Mouse (Mus musculus) intestine, embryonic 15.5 days (tissue): ENCODE measurements around the gene Tedc2. TPM values are rescaled to one million over a fixed set of nuclear protein-coding genes. Genes with fewer than 3 reads are reported as not detected.

Experiments used
- ATAC-seq: fragments of 200-750 bp; cut with Nextera tagmentation; 2 replicates; pipeline ENCODE4 v1.8.0; 2017; ENCODE audit warnings: moderate TSS enrichment, moderate library complexity
- H3K27ac ChIP-seq: fragments of 300-500 bp; sonication (generic); 2 replicates; pipeline ENCODE4 v1.5.1; 2015; ENCODE audit warnings: mild to moderate bottlenecking, inconsistent platforms
- H3K27me3 ChIP-seq: fragments of 300-500 bp; sonication (generic); replicated peaks from 2 replicates; pipeline ENCODE4 v1.6.1; 2015; ENCODE audit warnings: inconsistent platforms
- H3K36me3 ChIP-seq: fragments of 300-500 bp; sonication (generic); 2 replicates; pipeline ENCODE4 v1.6.1; 2015; ENCODE audit warnings: inconsistent platforms
- H3K4me1 ChIP-seq: fragments of 300-500 bp; sonication (generic); replicated peaks from 2 replicates; pipeline ENCODE4 v1.6.1; 2015; ENCODE audit warnings: inconsistent platforms
- H3K4me2 ChIP-seq: fragments of 300-500 bp; sonication (generic); replicated peaks from 2 replicates; pipeline ENCODE4 v1.6.1; 2015; ENCODE audit warnings: mild to moderate bottlenecking, inconsistent platforms
- H3K4me3 ChIP-seq: fragments of 300-500 bp; sonication (generic); replicated peaks from 2 replicates; pipeline ENCODE4 v1.5.1; 2015; ENCODE audit warnings: inconsistent platforms
- H3K9ac ChIP-seq: fragments of 300-500 bp; sonication (generic); 2 replicates; pipeline ENCODE4 v1.6.1; 2015; ENCODE audit warnings: inconsistent platforms
- H3K9me3 ChIP-seq: fragments of 300-500 bp; sonication (generic); 2 replicates; pipeline ENCODE4 v1.6.1; 2016; ENCODE audit warnings: inconsistent platforms
- WGBS: fragments of 180-500 bp; shearing (Covaris S2); methylation state at CpG from one replicate; pipeline ENCODE4 v1.1.7; 2015; 5-methylcytosine and 5-hydroxymethylcytosine counted together
- polyA plus RNA-seq: library from polyadenylated mRNA; unstranded; fragments of >200 nt; fragmentation: Nextera tagmentation; extraction: Ambion mirVana; gene quantifications from 2 replicates; pipeline ENCODE4 v1.2.1, GENCODE M21; 2015

Gene Tedc2
- 9.9 and 10.1 TPM in 2 replicates for polyA plus RNA-seq

DNA sequence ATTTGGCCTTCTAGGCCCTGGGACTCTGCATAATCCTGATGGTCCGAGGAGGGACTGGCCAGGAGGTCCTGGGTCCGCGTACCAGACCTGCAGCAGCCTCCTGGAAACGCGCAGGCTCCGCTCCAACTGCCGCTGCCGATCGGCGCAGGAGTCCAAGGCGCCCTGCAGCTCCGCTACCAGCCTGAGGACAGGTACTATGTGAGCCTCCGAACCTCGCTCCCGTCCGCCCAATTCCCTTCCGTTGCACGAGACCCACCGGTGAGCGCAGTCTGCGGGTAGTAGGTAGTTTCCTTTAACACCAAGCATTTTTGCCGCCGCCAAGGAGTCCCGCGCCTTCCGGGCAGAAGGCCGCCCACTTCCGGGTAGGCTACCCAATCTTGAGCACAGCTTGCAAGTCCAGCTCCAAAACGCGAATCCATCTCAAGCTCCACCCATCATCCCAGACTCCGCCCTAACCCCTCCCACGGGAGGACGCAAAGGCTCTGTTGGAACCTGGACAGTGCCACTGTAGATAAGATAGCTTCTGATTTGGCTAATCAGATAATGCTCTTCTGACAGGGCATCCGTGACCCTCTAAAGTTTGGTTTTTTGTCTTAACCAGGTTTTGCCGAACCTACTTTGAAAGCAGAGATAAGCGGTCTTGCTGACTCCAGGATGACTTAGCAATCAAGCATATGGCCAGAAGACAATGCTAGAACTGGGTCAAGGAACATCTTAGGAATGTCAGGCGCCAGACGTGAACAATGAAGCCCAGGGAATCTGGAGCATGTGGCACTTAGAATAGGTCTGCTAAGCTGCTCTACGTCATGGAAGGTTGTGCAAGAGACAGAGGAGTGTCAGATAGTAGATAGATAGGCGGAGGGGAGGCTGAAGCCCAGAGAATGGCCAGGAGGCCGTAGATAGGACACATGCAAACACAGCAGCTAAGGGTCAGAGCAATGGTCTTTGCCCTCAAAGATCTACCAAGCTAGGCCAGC, at the start of gene Tedc2:
Gene Tedc2 (minus strand): TSS at position 417 of the 977 bp plus-strand sequence.
- peaks cover 32% of the 10 kb centered on the region for H3K36me3 ChIP-seq
- peak; percentile 96 for ATAC-seq
- peak within 1 kb of the TSS; percentile 57 for H3K4me3 ChIP-seq
- H3K9me3 ChIP-seq: no peaks in the 10 kb centered on the region
- peaks cover 16% of the 10 kb centered on the region for H3K4me1 ChIP-seq
- H3K27me3 ChIP-seq: no peaks in the 10 kb centered on the region
- peak within 1 kb of the TSS; percentile 57 for H3K9ac ChIP-seq
- H3K27ac ChIP-seq: peak within 1 kb of the TSS; percentile 57; the same call in 1 of the 2 replicates
- WGBS: 4% methylated on average over 41 of the region's 41 CpGs
- H3K4me2 ChIP-seq: peak within 1 kb of the TSS; percentile 81

DNA sequence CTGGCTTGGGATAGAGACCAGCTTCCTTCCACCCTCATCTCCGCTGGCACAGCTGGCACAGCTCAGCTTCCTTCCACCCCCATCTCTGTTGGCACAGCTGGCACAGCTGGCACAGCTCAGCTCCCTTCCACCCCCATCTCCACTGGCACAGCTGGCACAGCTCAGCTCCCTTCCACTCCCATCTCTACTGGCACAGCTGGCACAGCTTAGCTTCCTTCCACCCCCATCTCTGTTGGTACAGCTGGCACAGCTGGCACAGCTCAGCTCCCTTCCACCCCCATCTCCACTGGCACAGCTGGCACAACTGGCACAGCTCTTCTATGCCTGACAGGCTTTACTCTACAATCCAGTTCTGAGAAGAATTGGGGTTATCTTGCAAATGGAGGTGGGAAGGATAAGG, 46.5 kb upstream of the Tedc2 start:
- Histone ChIP-seq H3K36me3 (no peaks in the 10 kb centered on the region), H3K27ac (no peak overlapping the region), H3K9ac (no peak overlapping the region), H3K4me2 (no peak overlapping the region), H3K9me3 (no peaks in the 10 kb centered on the region), H3K27me3 (no peaks in the 10 kb centered on the region), H3K4me3 (no peak overlapping the region), H3K4me1 (no peaks in the 10 kb centered on the region)
- WGBS: 90% methylated on average over 1 of the region's 1 CpGs
- no peak for ATAC-seq

DNA sequence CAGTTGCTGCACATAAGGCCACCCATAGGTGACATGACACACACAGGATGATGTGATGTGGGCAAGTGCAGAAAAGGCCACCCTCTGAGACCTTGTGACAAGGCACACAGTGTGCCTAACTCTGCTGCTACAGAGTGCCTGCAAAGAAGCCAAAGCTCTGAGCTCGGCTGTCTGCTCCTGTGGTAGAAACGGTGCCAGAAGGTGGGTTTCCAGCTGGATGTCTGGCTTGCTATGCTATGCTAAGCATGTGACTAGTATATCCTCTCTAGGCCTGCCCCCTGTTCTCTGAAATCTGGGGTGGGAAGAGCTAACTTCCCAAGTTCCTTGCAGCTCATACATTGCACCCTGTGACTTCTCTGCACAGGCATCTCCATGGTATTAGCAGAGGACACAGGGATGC, 44.1 kb upstream of the Tedc2 start:
- Histone ChIP-seq H3K9me3 (no peaks in the 10 kb centered on the region), H3K4me3 (no peak overlapping the region), H3K36me3 (no peaks in the 10 kb centered on the region), H3K27ac (no peak overlapping the region), H3K4me1 (no peaks in the 10 kb centered on the region), H3K27me3 (no peaks in the 10 kb centered on the region), H3K9ac (no peak overlapping the region), H3K4me2 (no peak overlapping the region)
- no peak for ATAC-seq
- 67% methylated on average over 2 of the region's 2 CpGs for WGBS

DNA sequence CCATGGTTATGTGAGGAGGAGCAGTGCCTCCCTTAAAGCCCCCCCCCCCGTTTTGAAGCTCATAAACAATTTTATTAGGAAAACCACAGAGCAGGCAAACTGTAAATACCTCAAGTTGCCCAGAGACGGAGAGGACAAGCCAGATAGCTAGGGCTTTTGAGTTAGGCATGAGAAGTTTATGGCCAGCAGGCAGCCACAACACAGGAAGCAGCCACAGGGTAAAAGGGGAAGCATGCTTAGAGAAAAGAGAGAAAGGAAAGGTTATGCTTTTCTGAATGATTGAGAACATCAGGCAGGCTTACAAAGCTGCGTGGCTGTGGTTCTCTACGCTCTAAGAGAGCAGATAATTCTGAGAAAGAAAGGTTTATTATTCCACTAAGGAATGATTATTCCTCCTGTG, 39.9 kb upstream of the Tedc2 start:
- Histone ChIP-seq H3K4me3 (no peak overlapping the region), H3K36me3 (no peaks in the 10 kb centered on the region), H3K9me3 (no peaks in the 10 kb centered on the region), H3K27ac (no peak overlapping the region), H3K27me3 (no peaks in the 10 kb centered on the region), H3K4me2 (no peak overlapping the region), H3K9ac (no peak overlapping the region), H3K4me1 (no peaks in the 10 kb centered on the region)
- WGBS: 58% methylated on average over 4 of the region's 4 CpGs
- ATAC-seq: no peak

DNA sequence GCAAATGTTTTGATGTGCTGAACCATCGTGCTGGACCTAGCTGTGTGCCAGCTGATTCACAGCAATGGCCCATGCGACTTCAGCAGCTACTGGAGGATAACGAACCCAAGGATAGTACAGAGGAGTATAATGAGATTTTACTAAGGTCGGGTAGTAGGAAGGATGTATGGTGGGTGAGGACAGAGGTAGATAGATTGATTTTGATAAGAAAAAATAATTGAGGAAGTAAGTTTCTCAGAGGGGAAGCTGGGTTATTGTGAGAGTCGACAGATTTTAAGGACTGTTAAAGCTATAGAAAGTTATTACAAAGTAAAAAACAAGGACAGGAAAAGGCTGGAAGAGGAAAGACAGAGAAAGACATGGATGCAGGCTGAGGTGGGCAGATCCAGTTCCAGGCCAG, 39.1 kb upstream of the Tedc2 start:
- Histone ChIP-seq H3K27ac (no peak overlapping the region), H3K27me3 (no peaks in the 10 kb centered on the region), H3K9ac (no peak overlapping the region), H3K4me2 (no peak overlapping the region), H3K4me3 (no peak overlapping the region), H3K9me3 (no peaks in the 10 kb centered on the region), H3K4me1 (no peaks in the 10 kb centered on the region), H3K36me3 (no peaks in the 10 kb centered on the region)
- ATAC-seq: no peak
- 64% methylated on average over 5 of the region's 5 CpGs for WGBS

DNA sequence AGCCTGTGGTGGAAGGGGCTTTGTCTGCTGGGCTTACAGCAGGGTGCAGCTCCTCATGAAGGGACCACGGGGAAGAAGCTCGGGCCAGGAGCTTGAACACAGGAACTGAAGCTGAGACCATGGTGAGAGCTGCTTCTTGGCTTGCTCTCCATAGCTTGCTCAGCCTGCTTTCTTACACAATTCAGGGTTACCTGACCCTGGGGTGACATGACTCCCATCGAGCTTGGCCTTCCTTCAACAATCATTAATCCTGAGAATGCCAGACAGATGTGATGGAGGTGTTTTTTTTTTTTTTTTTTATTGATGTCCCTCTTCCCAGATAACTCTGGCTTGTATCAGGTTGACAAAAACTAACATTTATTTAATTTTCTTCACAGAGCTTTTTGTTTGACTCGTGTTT, 38.3 kb upstream of the Tedc2 start:
- H3K36me3 ChIP-seq: no peaks in the 10 kb centered on the region
- no peak overlapping the region for H3K9ac ChIP-seq
- no peak overlapping the region for H3K4me3 ChIP-seq
- 52% methylated on average over 4 of the region's 4 CpGs for WGBS
- ATAC-seq: no peak
- no peaks in the 10 kb centered on the region for H3K27me3 ChIP-seq
- H3K4me2 ChIP-seq: no peak overlapping the region
- H3K27ac ChIP-seq: no peak overlapping the region
- no peaks in the 10 kb centered on the region for H3K4me1 ChIP-seq
- no peaks in the 10 kb centered on the region for H3K9me3 ChIP-seq

DNA sequence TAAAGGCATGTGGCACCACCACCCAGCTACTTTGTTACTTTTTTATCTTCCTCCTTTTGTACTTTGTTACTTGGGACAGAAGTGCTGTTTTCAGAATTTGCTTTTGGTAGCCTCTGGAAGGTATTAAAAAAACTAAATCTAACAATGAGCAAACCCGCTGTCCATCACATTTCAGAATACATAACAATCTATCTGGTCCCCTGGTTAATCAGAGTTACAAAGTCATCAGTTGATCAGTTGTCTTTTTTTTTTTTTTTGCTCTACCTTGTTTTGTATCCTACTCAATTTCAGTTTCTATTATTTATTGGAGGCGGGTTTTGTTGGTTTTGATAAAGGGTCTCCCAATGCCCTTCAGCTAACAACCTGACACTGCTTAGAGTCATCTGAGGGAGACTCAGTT, 31.7 kb upstream of the Tedc2 start:
- peak overlapping the region; percentile 86; the same call in 1 of the 2 replicates for H3K4me2 ChIP-seq
- peaks cover 11% of the 10 kb centered on the region; the same call in 1 of the 2 replicates for H3K36me3 ChIP-seq
- no peak overlapping the region for H3K9ac ChIP-seq
- H3K27me3 ChIP-seq: no peaks in the 10 kb centered on the region
- ATAC-seq: no peak
- H3K27ac ChIP-seq: no peak overlapping the region
- H3K9me3 ChIP-seq: peaks cover 3% of the 10 kb centered on the region; the same call in 1 of the 2 replicates
- H3K4me3 ChIP-seq: no peak overlapping the region
- peaks cover 10% of the 10 kb centered on the region for H3K4me1 ChIP-seq
- 97% methylated on average over 2 of the region's 2 CpGs for whole genome bisulfite sequencing

DNA sequence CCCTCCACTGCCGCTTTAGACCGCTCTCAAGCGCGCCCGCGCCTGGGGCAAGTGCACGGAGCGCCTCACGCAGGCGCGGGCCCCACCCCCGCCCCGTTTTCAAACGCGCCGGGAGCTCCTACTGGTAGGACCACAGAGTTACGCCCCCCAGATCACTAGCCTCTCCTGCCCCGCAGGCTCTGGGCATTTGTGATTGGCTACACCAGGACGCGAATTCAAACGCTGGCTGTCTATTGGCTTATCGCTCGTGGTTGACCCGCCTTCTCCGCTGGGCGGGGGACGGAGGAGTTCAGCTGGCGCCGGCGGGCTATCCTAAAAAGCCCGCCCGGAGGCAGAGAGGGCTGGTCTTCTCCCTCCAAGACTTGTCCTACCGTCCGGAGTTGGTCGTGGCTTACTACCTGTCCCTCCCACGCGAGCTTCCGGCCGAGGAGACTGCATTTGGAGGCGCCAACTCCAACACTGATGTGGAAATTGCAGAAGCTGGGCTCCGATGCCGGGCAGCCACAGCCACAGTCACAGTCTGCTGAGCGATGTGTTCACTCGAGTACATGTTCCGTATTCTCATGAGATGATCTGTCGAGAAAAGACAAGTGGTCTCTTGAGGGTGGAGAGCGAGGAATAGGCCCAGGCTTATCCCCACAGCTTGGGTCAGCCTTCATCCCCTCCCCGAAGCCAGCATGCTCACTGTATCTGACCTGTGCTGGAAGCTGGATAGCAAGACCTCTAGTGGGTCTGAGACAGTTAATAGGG, 30.8 kb upstream of the Tedc2 start, which contains the start of gene Ccnf:
Gene Ccnf (minus strand): TSS at position 165 of the 750 bp plus-strand sequence.
- H3K27me3 ChIP-seq: no peaks in the 10 kb centered on the region
- peaks cover 3% of the 10 kb centered on the region; the same call in 1 of the 2 replicates for H3K9me3 ChIP-seq
- H3K4me1 ChIP-seq: peaks cover 10% of the 10 kb centered on the region
- H3K27ac ChIP-seq: peak within 1 kb of the TSS; percentile 82
- H3K36me3 ChIP-seq: peaks cover 13% of the 10 kb centered on the region; the same call in 1 of the 2 replicates
- H3K4me3 ChIP-seq: peak within 1 kb of the TSS; percentile 89
- peak within 1 kb of the TSS; percentile 86 for H3K4me2 ChIP-seq
- peak within 1 kb of the TSS; percentile 83 for H3K9ac ChIP-seq
- under 1% methylated on average over 48 of the region's 48 CpGs for WGBS
- peak; percentile 100 for ATAC-seq

DNA sequence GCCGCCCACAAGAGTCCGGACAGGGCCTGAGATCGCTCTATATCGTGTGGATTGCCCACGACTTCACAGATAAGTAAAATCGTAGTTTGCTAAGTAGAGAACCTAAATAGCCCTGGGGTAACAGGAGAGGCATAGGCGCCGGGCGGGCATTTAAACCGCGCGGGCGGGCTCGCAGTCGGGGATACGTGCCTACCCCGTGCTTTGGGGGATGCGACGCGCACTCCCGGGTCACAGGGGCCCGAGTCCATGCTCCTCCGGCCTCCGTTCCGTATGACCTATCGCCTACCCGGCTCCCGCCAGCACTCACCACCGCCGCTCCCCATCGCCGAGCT, 30.3 kb upstream of the Tedc2 start:
- Histone ChIP-seq H3K4me2 (peak overlapping the region; percentile 58), H3K36me3 (peaks cover 16% of the 10 kb centered on the region; the same call in 1 of the 2 replicates), H3K9me3 (peaks cover 3% of the 10 kb centered on the region; the same call in 1 of the 2 replicates), H3K9ac (peak overlapping the region; percentile 83), H3K27ac (peak overlapping the region; percentile 72), H3K4me3 (peak overlapping the region; percentile 89), H3K4me1 (peaks cover 10% of the 10 kb centered on the region), H3K27me3 (no peaks in the 10 kb centered on the region)
- 0% methylated on average over 32 of the region's 32 CpGs for WGBS
- ATAC-seq: peak; percentile 9

DNA sequence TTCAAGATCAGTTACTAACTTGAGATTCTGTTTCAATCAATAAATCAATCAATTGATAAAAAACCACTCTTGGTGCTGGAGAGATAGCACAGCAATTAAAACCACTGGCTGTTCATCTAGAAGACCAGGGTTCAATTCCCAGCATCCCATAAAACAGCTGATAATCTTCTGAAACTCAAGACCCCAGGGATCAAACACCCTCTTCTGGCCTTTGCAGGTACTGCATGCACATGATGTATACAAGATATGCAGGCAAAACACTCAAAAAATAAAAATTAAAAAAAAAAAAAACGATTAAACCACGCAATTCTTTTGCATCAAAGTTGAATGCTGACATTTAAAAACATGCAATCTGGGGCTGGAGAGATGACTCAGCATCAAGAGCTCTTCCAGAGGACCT, 28.0 kb upstream of the Tedc2 start:
- H3K9me3 ChIP-seq: peaks cover 3% of the 10 kb centered on the region; the same call in 1 of the 2 replicates
- no peak overlapping the region for H3K27ac ChIP-seq
- no peak overlapping the region for H3K4me3 ChIP-seq
- ATAC-seq: no peak
- H3K9ac ChIP-seq: no peak overlapping the region
- H3K4me2 ChIP-seq: no peak overlapping the region
- peaks cover 33% of the 10 kb centered on the region for H3K36me3 ChIP-seq
- peaks cover 10% of the 10 kb centered on the region for H3K4me1 ChIP-seq
- no peaks in the 10 kb centered on the region for H3K27me3 ChIP-seq
- WGBS: 94% methylated on average over 2 of the region's 2 CpGs

DNA sequence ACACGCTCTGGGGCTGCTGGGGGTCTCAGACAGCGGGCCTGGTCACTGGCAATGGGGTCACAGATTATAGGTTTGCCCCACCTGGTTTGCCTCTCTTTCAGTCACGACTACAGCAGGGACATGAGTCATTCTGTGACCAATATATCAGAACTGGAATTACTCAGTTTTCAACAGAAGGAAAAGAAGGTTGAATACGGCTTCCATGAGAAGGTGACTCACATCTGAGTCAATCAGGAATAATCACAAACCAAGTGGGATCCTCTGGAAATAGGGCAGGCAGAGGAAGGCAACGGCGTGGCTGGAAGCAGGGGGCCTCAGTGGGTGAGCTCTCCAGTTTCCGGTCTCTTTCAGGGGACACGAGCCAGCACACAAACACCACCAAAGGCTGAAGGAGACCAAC, 23.4 kb upstream of the Tedc2 start:
- H3K27me3 ChIP-seq: no peaks in the 10 kb centered on the region
- peaks cover 65% of the 10 kb centered on the region for H3K36me3 ChIP-seq
- WGBS: 98% methylated on average over 8 of the region's 8 CpGs
- H3K27ac ChIP-seq: no peak overlapping the region
- H3K4me2 ChIP-seq: no peak overlapping the region
- H3K4me1 ChIP-seq: no peaks in the 10 kb centered on the region
- peaks cover 3% of the 10 kb centered on the region; the same call in 1 of the 2 replicates for H3K9me3 ChIP-seq
- no peak for ATAC-seq
- H3K9ac ChIP-seq: no peak overlapping the region
- H3K4me3 ChIP-seq: no peak overlapping the region

DNA sequence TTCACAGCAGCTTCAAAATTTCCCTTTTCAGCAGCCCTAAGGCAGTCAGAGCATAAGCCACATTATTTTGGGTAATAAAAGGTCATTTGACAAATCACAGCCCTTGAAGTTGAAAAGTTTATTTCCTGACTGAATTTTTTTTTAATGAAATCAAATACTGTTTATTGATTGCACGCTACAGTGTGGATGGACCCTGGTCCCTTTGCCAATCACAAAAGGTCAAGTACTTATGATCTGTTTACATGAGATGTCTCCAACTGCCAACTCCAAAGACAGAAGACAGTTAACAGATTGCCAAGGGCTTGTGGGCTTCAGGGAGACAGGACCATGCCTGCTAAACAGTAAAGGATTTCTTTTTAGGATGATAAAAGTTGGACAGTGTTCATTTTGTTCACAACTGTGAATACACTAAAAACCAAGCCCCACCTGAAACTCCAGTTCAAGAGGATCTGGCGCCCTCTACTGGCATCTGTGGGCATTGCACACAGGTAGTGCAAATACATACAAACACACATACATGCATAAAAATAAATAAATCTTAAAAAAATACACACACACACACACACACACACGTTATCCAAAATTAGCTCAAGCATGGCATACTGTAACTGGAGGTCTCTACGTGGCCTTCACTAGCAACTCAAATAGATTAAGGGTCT, 22.8 kb upstream of the Tedc2 start:
- H3K27me3 ChIP-seq: no peaks in the 10 kb centered on the region
- H3K4me3 ChIP-seq: no peak overlapping the region
- H3K9ac ChIP-seq: no peak overlapping the region
- no peak overlapping the region for H3K27ac ChIP-seq
- H3K36me3 ChIP-seq: peaks cover 65% of the 10 kb centered on the region
- no peaks in the 10 kb centered on the region; the same call in 1 of the 2 replicates for H3K9me3 ChIP-seq
- no peak for ATAC-seq
- no peak overlapping the region for H3K4me2 ChIP-seq
- WGBS: 81% methylated on average over 4 of the region's 4 CpGs
- no peaks in the 10 kb centered on the region for H3K4me1 ChIP-seq
